Mouse (Mus musculus) ovary, postnatal 14 days (tissue): ENCODE data around the gene Fem1b.
A peak's percentile ranks its signal among the peaks of the same experiment; 100 is the strongest.
"Not testable (repeated sequence)": the region's sequence is repeated elsewhere in the genome, so short reads cannot be mapped to it uniquely, and the experiment has no call there.

ENCODE experiments used
- DNase-seq: peaks from one replicate; pipeline ENCODE4 v3.0.0; 2022; ENCODE audit warnings: low spot score

Fem1b gene

DNA sequence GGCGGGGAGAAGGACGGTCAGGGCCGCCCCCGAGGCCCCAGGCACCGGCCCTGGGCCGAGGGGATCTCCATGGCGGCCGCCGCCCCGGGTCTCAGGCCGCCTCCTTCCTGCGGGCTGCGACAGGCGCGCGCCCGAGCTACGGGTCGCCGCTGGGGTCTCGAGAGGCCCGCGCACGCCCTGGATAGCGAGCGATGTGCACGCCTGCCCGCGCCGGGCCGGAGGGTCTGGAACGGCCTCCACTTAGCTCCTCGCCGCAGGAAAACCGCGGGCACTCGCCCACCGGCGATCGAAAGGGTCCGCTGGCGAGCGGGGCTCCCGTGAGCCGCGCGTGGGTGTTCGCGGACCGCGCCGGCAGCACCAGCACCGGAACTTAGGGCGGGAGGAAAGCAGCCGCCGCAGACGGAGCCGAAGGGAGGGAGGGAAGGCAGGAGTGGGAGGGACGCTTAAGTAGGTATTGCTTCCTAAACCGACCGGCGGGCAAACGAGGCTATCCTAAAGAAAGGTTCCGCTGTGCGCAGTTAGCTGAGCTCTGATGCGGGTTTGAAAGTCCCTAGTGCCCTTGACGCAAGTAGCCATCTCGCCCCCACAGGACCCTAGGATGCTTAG, at the start of gene Fem1b:
Gene Fem1b, minus strand, starts transcription at position 419 of the 606 bp plus-strand sequence.
- peak; percentile 86 for DNase-seq

DNA sequence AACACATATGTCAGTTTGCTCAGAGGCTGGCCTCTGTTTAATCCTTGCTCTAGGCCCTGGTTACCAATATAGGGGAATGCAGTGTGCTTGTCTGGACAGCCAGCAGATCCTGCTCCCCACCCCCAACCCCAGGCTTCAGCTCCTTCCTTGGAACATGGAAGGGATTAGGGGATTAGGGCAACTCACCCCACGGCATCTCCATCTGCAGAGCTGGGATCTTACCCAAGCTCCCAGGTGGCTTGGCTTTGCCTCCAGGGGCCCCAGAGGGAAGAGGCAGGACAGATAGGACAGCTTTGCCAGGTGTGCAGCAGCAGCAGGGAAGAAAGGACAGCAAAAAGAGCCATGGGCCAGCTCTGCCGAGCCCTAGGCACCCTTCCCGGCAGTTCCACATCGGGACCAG, 49.1 kb upstream of the Fem1b start:
- DNase-seq = no peak

DNA sequence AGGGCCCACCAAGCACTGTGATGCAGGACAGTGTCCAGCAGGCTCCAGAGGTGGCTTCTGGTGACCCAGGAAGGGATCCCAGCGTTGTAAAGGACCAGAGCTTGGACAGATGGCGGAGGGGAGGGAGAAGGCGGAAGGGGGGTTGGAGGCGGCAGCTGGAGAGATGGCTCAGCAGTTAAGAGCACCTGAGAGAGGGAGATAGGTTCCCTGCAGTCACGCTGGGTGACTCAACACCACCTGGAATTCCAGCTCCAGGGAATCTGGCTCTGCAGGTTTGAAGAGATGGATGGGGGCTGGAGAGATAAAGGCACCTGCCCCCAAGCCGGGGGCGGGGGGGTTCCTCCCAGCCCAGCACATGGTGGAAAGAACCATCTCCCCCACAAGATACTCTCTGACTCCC, 48.4 kb upstream of the Fem1b start:
- not testable (repeated sequence) for DNase-seq

DNA sequence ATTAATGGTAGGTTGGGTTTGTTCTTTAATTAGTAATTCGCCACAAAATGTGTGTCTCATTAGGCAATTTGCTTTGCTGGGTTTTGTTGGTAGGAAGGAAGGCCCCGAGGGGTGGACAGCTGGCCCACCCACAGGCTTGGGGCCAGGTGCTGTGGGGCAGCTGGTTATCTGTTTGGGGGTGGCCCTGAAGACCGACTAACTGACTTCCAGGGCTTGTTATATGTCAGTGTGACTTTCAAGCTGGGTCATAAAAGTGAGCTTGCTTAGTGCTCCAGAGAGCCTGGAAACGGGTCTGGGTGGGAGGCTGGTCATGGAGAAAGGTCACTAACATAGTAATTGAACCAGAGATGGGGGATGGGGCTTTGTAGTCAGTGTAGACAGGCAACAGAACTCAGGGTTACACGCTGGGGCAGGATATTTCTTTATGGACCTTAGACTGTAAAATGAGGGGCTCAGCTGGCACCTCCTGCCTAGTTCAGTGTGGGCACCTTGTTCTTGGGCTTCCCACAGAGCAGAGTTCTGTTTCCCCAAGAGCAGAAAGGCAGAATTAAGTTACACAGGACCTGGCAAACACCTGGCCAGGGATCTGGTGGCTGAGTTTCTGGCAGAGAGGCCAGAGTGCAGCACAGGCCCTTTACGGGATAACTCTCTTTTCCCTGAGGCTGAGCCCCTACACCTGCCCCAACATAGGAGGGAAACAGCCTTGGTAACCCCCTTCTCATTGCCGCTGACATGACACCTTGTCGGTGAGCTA, 46.7 kb upstream of the Fem1b start:
- no peak for DNase-seq

DNA sequence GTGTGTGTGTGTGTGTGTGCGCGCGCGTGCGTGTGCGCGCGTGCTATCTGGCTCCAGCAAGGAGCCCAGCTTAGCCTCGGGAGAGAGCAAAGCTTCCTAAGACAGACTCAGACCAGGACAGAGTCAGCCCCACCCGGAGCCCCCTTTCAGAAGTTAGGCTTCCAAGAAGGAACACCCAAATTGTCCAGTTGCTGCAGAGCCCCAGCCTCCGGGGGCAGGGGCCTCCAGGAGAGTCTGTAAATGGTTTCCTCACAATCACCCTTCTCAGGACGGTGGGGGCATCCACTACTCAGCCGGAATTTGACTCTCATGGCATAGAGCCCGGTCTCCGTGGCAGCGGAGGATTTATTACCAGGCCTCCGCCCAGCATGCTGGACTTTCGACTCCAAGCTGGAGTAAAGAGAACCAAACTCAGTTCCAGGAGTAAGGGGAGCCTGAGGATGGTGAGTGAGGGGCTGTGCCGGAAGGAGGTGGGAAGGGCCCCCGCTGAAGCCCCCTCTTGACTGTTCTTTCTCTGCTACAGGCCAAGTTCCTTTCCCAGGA, 46.1 kb upstream of the Fem1b start, which contains the start of gene Calml4:
Gene Calml4, plus strand, starts transcription at position 362 of the 543 bp plus-strand sequence.
- peak; percentile 84 for DNase-seq

DNA sequence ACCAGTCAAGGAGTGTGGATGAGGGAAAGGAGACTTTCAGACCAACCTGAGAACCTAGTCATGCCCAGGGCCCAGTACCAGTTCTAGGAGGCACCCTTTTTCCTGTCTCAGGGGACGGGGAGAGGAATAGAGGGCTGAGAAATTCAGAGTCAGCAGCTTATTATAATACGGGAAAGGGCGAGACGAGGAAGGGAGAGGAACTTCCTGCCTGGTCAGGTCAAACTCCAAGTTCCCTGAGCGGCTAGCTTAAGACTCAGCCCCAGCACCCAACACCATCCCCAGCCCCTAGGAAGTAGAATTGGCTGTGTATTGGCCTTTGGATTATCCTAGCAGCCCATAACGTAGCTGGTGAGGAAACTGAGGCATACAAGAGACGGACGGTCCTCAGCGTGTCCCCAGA, 45.5 kb upstream of the Fem1b start:
- DNase-seq = no peak

- DNase-seq = no peak
Observed at GRCm38 (mm10) chr9:62854483-62854882, 42.7 kb upstream of the Fem1b start.

GRCm38 (mm10) chr9:62851571-62851970, 39.8 kb upstream of the Fem1b start:
- DNase-seq = no peak

- no peak for DNase-seq
Observed at GRCm38 (mm10) chr9:62848641-62849040, 36.9 kb upstream of the Fem1b start.

- DNase-seq = peak; percentile 89
Observed at GRCm38 (mm10) chr9:62847694-62848093, 36.0 kb upstream of the Fem1b start.

DNA sequence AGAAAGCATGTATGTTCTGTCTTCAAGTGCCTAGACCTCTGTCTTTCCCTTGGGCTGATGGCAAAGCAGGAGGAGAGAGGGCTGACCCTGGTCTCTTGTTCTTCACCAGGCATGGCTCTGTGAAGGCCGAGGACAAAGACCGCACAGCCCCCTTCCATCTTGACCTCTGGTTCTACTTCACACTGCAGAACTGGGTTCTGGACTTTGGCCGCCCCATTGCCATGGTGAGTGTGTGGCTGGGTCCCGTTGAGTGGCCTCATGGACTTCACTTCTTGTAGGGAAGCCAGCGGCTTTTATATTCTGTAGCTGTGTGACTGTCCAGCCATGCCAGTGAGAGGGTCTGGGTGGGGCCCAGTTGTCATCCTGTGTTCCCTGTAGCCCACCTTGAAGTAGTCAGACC, 32.7 kb upstream of the Fem1b start:
- no peak for DNase-seq

DNA sequence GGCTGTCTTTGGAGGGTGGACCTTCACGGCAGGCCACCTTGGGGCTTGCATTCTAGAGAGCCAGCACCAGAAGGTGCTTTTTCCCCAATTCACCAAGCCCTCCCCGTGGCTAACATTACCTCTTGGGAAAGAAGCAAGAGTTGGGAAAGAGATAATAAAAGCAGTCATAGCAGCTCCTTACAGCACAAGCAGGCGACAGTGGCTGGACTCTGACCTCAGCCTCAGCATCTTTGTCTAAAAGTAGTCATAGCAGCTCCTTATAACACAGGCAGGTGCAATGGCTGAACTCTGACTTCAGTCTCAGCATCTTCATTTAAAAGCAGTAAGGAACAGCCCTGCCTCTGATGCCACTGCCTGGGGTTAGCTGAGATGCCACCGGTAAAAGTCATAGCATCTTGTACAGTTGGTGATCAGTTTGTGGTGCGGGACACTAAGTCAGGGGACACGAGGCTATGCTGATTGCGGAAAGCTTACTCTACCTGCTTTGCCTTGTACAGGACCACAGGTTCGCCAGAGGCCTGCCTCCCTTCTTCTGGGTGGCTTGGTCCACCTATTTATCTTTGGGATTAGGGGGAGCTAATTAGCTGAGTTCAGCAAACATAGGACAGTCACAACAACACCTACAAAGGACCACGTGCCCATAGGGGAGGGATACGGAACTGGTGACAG, 31.8 kb upstream of the Fem1b start:
- DNase-seq = no peak

DNA sequence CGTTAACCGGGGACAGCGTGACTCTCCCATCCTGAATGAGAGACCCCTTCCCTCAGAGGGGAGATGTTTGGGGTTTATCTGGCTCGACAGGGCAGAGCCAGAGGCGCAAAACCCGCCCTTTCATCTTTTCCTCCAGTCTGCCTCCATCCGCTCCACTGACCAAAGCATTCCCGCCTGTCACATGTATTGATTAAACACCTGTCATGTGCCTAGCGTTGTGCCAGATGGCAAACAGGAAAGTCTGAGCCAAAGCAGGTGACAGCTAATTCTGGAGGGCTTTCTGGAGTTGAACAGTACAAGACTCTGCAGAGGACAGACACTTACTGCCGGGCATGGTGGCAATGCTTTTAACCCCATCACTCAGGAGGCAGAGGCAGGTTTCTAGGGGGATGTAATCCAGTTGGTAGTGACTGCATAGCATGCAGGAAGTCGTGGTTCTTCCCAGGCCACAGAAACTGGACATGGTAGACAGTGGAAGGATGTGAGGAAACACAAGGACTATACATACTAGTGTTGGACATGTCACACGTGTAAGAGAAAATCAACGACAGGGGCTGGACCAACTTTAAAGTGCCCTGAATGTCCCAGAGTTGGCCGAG, 27.5 kb upstream of the Fem1b start:
- DNase-seq = no peak

DNA sequence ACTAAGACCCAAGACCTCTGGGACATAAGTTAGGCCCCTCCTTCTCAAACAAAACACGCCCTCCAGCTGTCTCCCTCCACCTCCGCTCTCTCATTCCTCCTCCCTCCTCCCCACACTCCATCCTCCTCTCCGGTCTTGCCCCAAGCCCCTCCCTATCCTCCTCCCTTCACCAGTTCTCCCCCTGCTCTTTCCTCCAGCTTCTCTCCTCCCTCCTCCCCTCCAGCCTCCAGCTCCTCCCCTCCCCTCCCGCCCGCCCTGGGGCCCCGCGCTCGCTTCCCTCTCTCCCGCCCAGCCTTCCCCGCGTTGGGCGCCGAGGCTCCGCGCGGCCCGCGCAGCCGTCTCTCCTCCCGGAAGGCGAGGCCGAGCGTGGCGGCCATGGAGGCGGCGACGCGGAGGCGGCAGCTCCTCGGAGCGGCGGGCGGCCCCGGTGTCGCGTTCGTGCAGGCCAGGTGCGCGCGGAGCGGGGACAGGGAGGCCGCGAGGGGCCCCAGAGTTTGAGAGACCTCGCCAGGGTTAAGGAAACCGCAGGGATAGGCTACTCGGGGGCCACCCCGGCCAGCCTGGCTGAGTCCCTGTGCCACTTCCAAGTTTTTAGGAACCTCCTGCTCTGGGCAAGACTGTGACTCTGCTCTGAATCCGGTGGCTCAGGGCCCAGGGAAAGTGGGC, 26.9 kb upstream of the Fem1b start, which contains the start of gene Cln6:
Gene Cln6, plus strand, starts transcription at position 280 of the 666 bp plus-strand sequence.
- no peak for DNase-seq

GRCm38 (mm10) chr9:62838146-62838505, 26.4 kb upstream of the Fem1b start:
- DNase-seq = no peak

- no peak for DNase-seq
Observed at GRCm38 (mm10) chr9:62837611-62838010, 25.9 kb upstream of the Fem1b start.

DNA sequence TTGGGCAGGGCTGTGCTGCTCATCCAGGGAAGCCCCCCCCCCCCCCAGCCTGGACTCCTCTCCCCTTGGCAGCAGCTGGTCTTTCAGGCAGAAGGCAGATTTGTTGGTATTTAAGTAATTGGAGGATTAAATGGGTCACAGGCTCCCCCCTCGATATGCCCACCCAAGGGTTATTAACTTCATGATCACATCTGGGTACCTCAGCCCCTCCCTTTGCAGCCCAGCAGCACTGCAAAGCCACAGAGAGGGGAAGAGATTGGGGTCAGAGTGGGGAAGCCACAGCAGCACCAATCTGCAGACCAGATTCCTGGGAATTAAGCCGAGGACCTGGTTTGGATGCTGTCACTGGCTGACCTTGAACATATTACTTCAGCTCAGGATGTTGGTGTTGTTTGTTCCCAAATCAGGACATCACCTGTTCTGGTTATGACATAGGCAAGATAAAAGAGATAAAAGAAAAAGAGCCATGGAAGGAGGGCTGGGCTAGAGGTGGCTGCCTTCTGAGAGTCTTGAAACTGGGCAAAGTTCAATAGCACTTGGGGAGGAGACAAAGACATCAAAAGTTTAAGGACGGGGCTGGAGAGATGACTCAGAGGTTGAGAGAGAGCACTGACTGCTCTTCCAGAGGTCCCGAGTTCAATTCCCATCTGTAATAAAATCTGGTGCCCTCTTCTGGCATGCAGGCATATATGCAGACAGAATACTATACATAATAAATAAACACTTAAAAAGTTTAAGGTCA, 24.1 kb upstream of the Fem1b start:
- no peak for DNase-seq

GRCm38 (mm10) chr9:62834906-62835305, 23.2 kb upstream of the Fem1b start:
- no peak for DNase-seq

DNA sequence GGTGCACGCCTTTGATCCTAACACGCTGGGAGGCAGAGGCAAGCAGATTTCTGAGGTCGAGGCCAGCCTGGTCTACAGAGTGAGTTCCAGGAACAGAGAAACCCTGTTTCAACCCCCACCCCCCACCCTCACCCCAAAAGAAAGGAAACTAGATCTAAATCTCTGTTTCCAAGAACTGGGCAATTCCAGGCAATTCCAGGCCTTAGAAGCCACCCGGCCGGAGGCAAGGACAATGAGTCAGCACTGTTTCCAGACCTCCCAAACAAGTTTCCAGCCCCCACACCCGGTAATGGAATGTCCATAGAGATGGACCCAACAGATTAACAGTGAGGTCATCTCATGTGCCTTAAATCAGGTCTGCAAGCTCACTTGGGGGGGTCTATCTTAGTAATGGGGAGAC, 18.1 kb upstream of the Fem1b start:
- DNase-seq = no peak

- peak; percentile 97 for DNase-seq
Observed at GRCm38 (mm10) chr9:62828662-62829086, 16.9 kb upstream of the Fem1b start.
